Mouse (Mus musculus) hindbrain, embryonic 14.5 days (tissue): ENCODE results near the gene Msmp. TPM values are rescaled to one million over a fixed set of nuclear protein-coding genes. Genes with fewer than 3 reads are reported as not detected.
A peak's percentile ranks its signal among the peaks of the same experiment; 100 is the strongest.
"Not testable (repeated sequence)": the region's sequence is repeated elsewhere in the genome, so short reads cannot be mapped to it uniquely, and the experiment has no call there.

Source experiments
- ATAC-seq: fragments of 200-750 bp; cut with Nextera tagmentation; 2 replicates; pipeline ENCODE4 v1.8.0; 2017; ENCODE audit warnings: moderate number of reproducible peaks, mild to moderate bottlenecking, moderate TSS enrichment, moderate library complexity; ENCODE audit not compliant: low FRiP score
- DNase-seq: peaks from one replicate; pipeline ENCODE4 v3.0.0-alpha.2; 2015; ENCODE audit warnings: low spot score
- H3K27ac ChIP-seq: fragments of 300-500 bp; sonication (generic); 2 replicates; pipeline ENCODE4 v1.5.1; 2014; ENCODE audit warnings: mild to moderate bottlenecking, moderate library complexity
- H3K27me3 ChIP-seq: fragments of 300-500 bp; sonication (generic); 2 replicates; pipeline ENCODE4 v1.6.1; 2014; ENCODE audit warnings: mild to moderate bottlenecking, low read length, mixed read lengths; ENCODE audit not compliant: control insufficient read depth, insufficient read depth
- H3K36me3 ChIP-seq: fragments of 300-500 bp; sonication (generic); replicated peaks from 2 replicates; pipeline ENCODE4 v1.6.1; 2014; ENCODE audit not compliant: control insufficient read depth, insufficient read depth
- H3K4me1 ChIP-seq: fragments of 300-500 bp; sonication (generic); replicated peaks from 2 replicates; pipeline ENCODE4 v1.6.1; 2014; ENCODE audit warnings: antibody characterized with exemption, low read length, mixed read lengths; ENCODE audit not compliant: control insufficient read depth, insufficient read depth
- H3K4me2 ChIP-seq: fragments of 300-500 bp; sonication (generic); replicated peaks from 2 replicates; pipeline ENCODE4 v1.6.1; 2014; ENCODE audit warnings: mild to moderate bottlenecking, moderate library complexity
- H3K4me3 ChIP-seq: fragments of 300-500 bp; sonication (generic); replicated peaks from 2 replicates; pipeline ENCODE4 v1.5.1; 2014; ENCODE audit warnings: mild to moderate bottlenecking, low read length
- H3K9ac ChIP-seq: fragments of 300-500 bp; sonication (generic); 2 replicates; pipeline ENCODE4 v1.6.1; 2014
- H3K9me3 ChIP-seq: fragments of 300-500 bp; sonication (generic); 2 replicates; pipeline ENCODE4 v1.6.1; 2016; ENCODE audit warnings: low read length; ENCODE audit not compliant: control insufficient read depth
- WGBS: fragments of 180-500 bp; shearing (Covaris S2); extraction: QIAGEN DNeasy Blood & Tissue Kit; methylation state at CpG from one replicate; pipeline ENCODE4 v1.1.7; 2014; 5-methylcytosine and 5-hydroxymethylcytosine counted together
- polyA plus RNA-seq: library from polyadenylated mRNA; unstranded; fragments of >200 nt; fragmentation: Nextera tagmentation; extraction: Ambion mirVana; gene quantifications from 2 replicates; pipeline ENCODE4 v1.2.1, GENCODE M21; 2014

Gene Msmp
- polyA plus RNA-seq, 1 experiment from 2014 or later = 1.0 TPM

- H3K9ac ChIP-seq = 0 out of 2 replicates have a peak overlapping the region, but pooled peaks have one; percentile 18
- peaks cover 39% of the 10 kb centered on the region for H3K36me3 ChIP-seq
- H3K4me1 ChIP-seq = peaks cover 34% of the 10 kb centered on the region
- ATAC-seq (no peak), DNase-seq (no peak)
- WGBS = 80% methylated on average over 13 of the region's 13 CpGs
- H3K27ac ChIP-seq = no peak overlapping the region
- H3K27me3 ChIP-seq = no peaks in the 10 kb centered on the region
- H3K4me3 ChIP-seq = no peak overlapping the region
- H3K4me2 ChIP-seq = peak overlapping the region; percentile 78; the same call in 1 of the 2 replicates
- no peaks in the 10 kb centered on the region for H3K9me3 ChIP-seq
Measured at GRCm38 (mm10) chr4:43559519-43560242, 24.6 kb downstream of the Msmp start.

GRCm38 (mm10) chr4:43558631-43559356, 25.5 kb downstream of the Msmp start:
- H3K27ac ChIP-seq = 0 out of 2 replicates have a peak overlapping the region, but pooled peaks have one; percentile 2
- H3K9me3 ChIP-seq = no peaks in the 10 kb centered on the region
- WGBS = 25% methylated on average over 13 of the region's 13 CpGs
- ATAC-seq (no peak), DNase-seq (no peak)
- peaks cover 28% of the 10 kb centered on the region for H3K4me1 ChIP-seq
- peaks cover 43% of the 10 kb centered on the region for H3K36me3 ChIP-seq
- no peak overlapping the region for H3K4me3 ChIP-seq
- H3K9ac ChIP-seq = 0 out of 2 replicates have a peak overlapping the region, but pooled peaks have one; percentile 18
- no peaks in the 10 kb centered on the region for H3K27me3 ChIP-seq
- peak overlapping the region; percentile 27; the same call in 1 of the 2 replicates for H3K4me2 ChIP-seq

- ATAC-seq (no peak), DNase-seq (no peak)
- Histone ChIP-seq H3K4me2 (peak overlapping the region; percentile 27; the same call in 1 of the 2 replicates), H3K4me1 (peaks cover 22% of the 10 kb centered on the region), H3K4me3 (no peak overlapping the region), H3K9me3 (no peaks in the 10 kb centered on the region), H3K27ac (no peak overlapping the region), H3K9ac (0 out of 2 replicates have a peak overlapping the region, but pooled peaks have one; percentile 4), H3K36me3 (peaks cover 47% of the 10 kb centered on the region), H3K27me3 (no peaks in the 10 kb centered on the region)
- WGBS = 56% methylated on average over 5 of the region's 5 CpGs
Measured at GRCm38 (mm10) chr4:43558028-43558630, 26.2 kb downstream of the Msmp start.

- Histone ChIP-seq H3K27ac (no peak overlapping the region), H3K27me3 (no peaks in the 10 kb centered on the region), H3K4me1 (peaks cover 14% of the 10 kb centered on the region), H3K9ac (no peak overlapping the region), H3K4me3 (no peak overlapping the region), H3K9me3 (no peaks in the 10 kb centered on the region), H3K4me2 (no peak overlapping the region), H3K36me3 (peaks cover 69% of the 10 kb centered on the region)
- WGBS = 97% methylated on average over 7 of the region's 7 CpGs
- ATAC-seq = no peak
- no peak for DNase-seq
Measured at GRCm38 (mm10) chr4:43555926-43556325, 28.4 kb downstream of the Msmp start.

GRCm38 (mm10) chr4:43553891-43554290, 30.4 kb downstream of the Msmp start:
- Histone ChIP-seq H3K4me1 (peaks cover 6% of the 10 kb centered on the region; the same call in 1 of the 2 replicates), H3K27me3 (no peaks in the 10 kb centered on the region), H3K27ac (no peak overlapping the region), H3K9me3 (no peaks in the 10 kb centered on the region), H3K36me3 (peaks cover 84% of the 10 kb centered on the region), H3K9ac (no peak overlapping the region), H3K4me3 (no peak overlapping the region), H3K4me2 (no peak overlapping the region)
- no peak for ATAC-seq
- DNase-seq = no peak

- Histone ChIP-seq H3K36me3 (peaks cover 97% of the 10 kb centered on the region), H3K4me1 (no peaks in the 10 kb centered on the region), H3K27ac (no peak overlapping the region), H3K27me3 (no peaks in the 10 kb centered on the region), H3K4me2 (no peak overlapping the region), H3K9ac (no peak overlapping the region), H3K4me3 (no peak overlapping the region), H3K9me3 (no peaks in the 10 kb centered on the region)
- ATAC-seq (no peak), DNase-seq (no peak)
- WGBS = 97% methylated on average over 5 of the region's 5 CpGs
Measured at GRCm38 (mm10) chr4:43552437-43552836, 31.9 kb downstream of the Msmp start.

GRCm38 (mm10) chr4:43551854-43552253, 32.4 kb downstream of the Msmp start:
- WGBS = 88% methylated on average over 6 of the region's 6 CpGs
- H3K9ac ChIP-seq, H3K4me1 ChIP-seq, ATAC-seq, DNase-seq, H3K9me3 ChIP-seq, H3K4me2 ChIP-seq, H3K27ac ChIP-seq, H3K27me3 ChIP-seq, H3K4me3 ChIP-seq: not testable (repeated sequence)
- H3K36me3 ChIP-seq = peaks cover 99% of the 10 kb centered on the region

- Histone ChIP-seq H3K27ac (no peak overlapping the region), H3K9me3 (no peaks in the 10 kb centered on the region), H3K36me3 (peaks cover 100% of the 10 kb centered on the region), H3K9ac (no peak overlapping the region), H3K4me2 (no peak overlapping the region), H3K27me3 (no peaks in the 10 kb centered on the region), H3K4me3 (no peak overlapping the region), H3K4me1 (no peaks in the 10 kb centered on the region)
- DNase-seq = no peak
- no peak for ATAC-seq
- WGBS = 93% methylated on average over 12 of the region's 12 CpGs
Measured at GRCm38 (mm10) chr4:43549055-43549454, 35.2 kb downstream of the Msmp start.

GRCm38 (mm10) chr4:43547160-43547559, 37.1 kb downstream of the Msmp start:
- no peak for DNase-seq
- Histone ChIP-seq H3K27ac (no peak overlapping the region), H3K36me3 (peaks cover 100% of the 10 kb centered on the region), H3K4me1 (no peaks in the 10 kb centered on the region), H3K9me3 (no peaks in the 10 kb centered on the region), H3K4me3 (no peak overlapping the region), H3K9ac (no peak overlapping the region), H3K4me2 (no peak overlapping the region), H3K27me3 (no peaks in the 10 kb centered on the region)
- ATAC-seq = no peak
- 94% methylated on average over 8 of the region's 8 CpGs for WGBS
